Mouse (Mus musculus): ENCODE data around the gene Hc. TPM values are rescaled to one million over a fixed set of nuclear protein-coding genes. Genes with fewer than 3 reads are reported as not detected.

The Hc gene
- total and polyA plus RNA-seq, 3 experiments = 0.74 to 1.2 (median 0.91) TPM

DNA sequence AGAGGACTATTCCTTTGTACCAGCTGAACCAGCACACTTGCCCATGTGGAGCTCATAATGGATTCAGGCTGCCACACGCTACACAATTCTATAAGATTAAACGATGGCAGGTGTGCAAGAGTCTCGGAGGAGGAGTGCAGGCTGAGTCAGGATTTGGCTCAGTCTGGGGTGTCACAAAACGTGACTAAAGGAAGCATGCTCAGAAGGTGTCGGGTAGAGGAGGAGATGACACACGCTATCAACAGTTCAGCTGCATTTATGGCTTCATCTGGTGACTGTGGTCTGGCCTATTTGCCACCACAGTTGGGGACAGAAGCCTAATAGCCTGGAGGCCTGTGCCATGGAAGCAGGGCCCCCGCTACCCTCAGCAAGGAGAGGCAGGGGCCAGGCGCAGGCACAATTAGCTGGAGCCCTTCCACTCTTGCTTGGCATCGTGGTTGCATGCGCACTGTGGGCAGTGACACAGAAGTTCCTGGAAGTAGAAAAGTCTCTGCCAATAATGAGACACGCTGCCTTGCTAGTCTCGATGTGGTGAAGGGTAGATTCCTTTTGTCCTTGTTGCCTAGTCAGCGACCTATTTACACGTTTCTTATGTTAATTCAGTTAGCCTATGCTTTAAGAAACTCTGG lies 79.0 kb downstream of the Hc start:
- Histone ChIP-seq H3K4me3 (replicated peaks in 1 of 3; ENCODE audit: low read depth in 2 of 3, low read length in 2 of 3, poor library complexity in 1 of 3) (no peak overlapping the region), H3K9me3 (replicated peaks; ENCODE audit: low read length) (no peaks in the 10 kb centered on the region), H3K27me3 (replicated peaks) (no peaks in the 10 kb centered on the region), H3K36me3 (replicated peaks in 1 of 2; ENCODE audit: control insufficient read depth in 1 of 2, insufficient read depth in 1 of 2, low read length in 1 of 2) (no peaks in the 10 kb centered on the region), H3K79me2 (replicated peaks; ENCODE audit: control insufficient read depth, extremely low read depth, insufficient read depth, poor library complexity, severe bottlenecking) (no peaks in the 10 kb centered on the region), H3K4me2 (ENCODE audit: insufficient read depth, low read depth, poor library complexity, severe bottlenecking) (no peak overlapping the region), H3K4me1 (ENCODE audit: control insufficient read depth in 1 of 2, insufficient read depth in 2 of 2) (peaks cover 23 to 49% of the 10 kb centered on the region in 2 experiments), H3K27ac (ENCODE audit: insufficient read depth, low read depth) (no peak overlapping the region), H3K9ac (ENCODE audit: insufficient read depth, low read depth) (no peak overlapping the region)
- dilution Hi-C loops (cut with MboI; ENCODE audit: extremely low pct_ligation_motif_present, extremely low pct_unique_long_range_greater_than_20kb, low sequenced_read_pairs) (no loop called here), in situ Hi-C loops (cut with MboI; ENCODE audit: low pct_ligation_motif_present, low pct_unique_long_range_greater_than_20kb, low sequenced_read_pairs) (no loop called here)
- DNase-seq (ENCODE audit: extremely low read depth) = no peak
- TF ChIP-seq MEF2A (IDR thresholded peaks at IDR 0.05; ENCODE audit: borderline replicate concordance, low read depth, low read length) = no peak
- no peak for TF ChIP-seq ZNF384 (IDR thresholded peaks at IDR 0.05; ENCODE audit: low read depth, low read length)
- TF ChIP-seq CHD2 (IDR thresholded peaks at IDR 0.05; ENCODE audit: low read length) = no peak
- TF ChIP-seq EP300 (IDR thresholded peaks at IDR 0.05; ENCODE audit: low read length) = no peak
- TF ChIP-seq ZMIZ1 (IDR thresholded peaks at IDR 0.05; ENCODE audit: low read depth, low read length) = no peak
- no peak for TF ChIP-seq CHD1 (IDR thresholded peaks at IDR 0.05; ENCODE audit: low read depth, low read length)
- TF ChIP-seq SMC3 (IDR thresholded peaks at IDR 0.05; ENCODE audit: low read depth, low read length) = no peak
- TF ChIP-seq ZKSCAN1 (IDR thresholded peaks at IDR 0.05; ENCODE audit: borderline replicate concordance, low read depth, low read length) = no peak
- no peak for TF ChIP-seq POLR2A (IDR thresholded peaks at IDR 0.05; ENCODE audit: low read depth, low read length)
- TF ChIP-seq CTCF (conservative IDR thresholded peaks at IDR 0.05 in 1 of 2, IDR thresholded peaks at IDR 0.05 in 1 of 2; ENCODE audit: low read depth in 2 of 2, low read length in 2 of 2) = no peak

DNA sequence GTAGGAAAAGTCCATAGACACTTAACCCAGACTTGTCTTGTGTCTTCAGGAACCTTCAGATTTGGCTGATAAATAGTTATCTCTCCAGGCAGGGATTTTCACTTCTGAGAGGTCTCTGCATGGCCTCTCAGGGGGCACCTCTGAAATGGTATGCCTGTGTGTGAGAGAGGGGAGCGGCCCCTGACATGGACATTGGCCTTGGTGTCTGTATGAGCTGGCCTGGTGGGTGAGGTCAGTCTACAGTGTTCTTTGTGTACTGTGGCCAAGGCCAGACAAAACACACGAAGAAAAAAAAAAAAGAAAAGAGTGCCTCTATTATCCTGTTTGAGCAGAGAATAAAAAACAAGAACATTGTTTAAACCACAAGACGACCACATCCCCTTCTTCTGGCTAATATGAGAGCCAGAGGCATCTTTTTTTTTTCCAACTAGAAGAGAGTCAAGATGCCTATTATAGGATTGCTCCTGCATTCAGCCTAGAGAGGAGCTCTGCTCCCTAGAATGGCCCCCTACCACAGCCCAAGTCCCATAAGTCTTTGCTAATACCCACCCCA lies 81.7 kb downstream of the Hc start:
- Histone ChIP-seq H3K27me3 (replicated peaks) (no peaks in the 10 kb centered on the region), H3K4me3 (replicated peaks in 1 of 3; ENCODE audit: low read depth in 2 of 3, low read length in 2 of 3, poor library complexity in 1 of 3) (no peak overlapping the region), H3K9me3 (replicated peaks; ENCODE audit: low read length) (peaks cover 7% of the 10 kb centered on the region), H3K4me2 (ENCODE audit: insufficient read depth, low read depth, poor library complexity, severe bottlenecking) (no peak overlapping the region), H3K4me1 (ENCODE audit: control insufficient read depth in 1 of 2, insufficient read depth in 2 of 2) (peaks cover 25 to 67% of the 10 kb centered on the region in 2 experiments), H3K9ac (ENCODE audit: insufficient read depth, low read depth) (no peak overlapping the region), H3K79me2 (replicated peaks; ENCODE audit: control insufficient read depth, extremely low read depth, insufficient read depth, poor library complexity, severe bottlenecking) (no peaks in the 10 kb centered on the region), H3K27ac (ENCODE audit: insufficient read depth, low read depth) (no peak overlapping the region), H3K36me3 (replicated peaks in 1 of 2; ENCODE audit: control insufficient read depth in 1 of 2, insufficient read depth in 1 of 2, low read length in 1 of 2) (no peaks in the 10 kb centered on the region)
- dilution Hi-C loops (cut with MboI; ENCODE audit: extremely low pct_ligation_motif_present, extremely low pct_unique_long_range_greater_than_20kb, low sequenced_read_pairs) = no loop called here
- in situ Hi-C loops (cut with MboI; ENCODE audit: low pct_ligation_motif_present, low pct_unique_long_range_greater_than_20kb, low sequenced_read_pairs) = no loop called here
- no peak for DNase-seq (ENCODE audit: extremely low read depth)
- TF ChIP-seq MYC (IDR thresholded peaks at IDR 0.05; ENCODE audit: low read depth, low read length) = no peak
- peak; percentile 77 for TF ChIP-seq ZNF384 (IDR thresholded peaks at IDR 0.05; ENCODE audit: low read depth, low read length)

DNA sequence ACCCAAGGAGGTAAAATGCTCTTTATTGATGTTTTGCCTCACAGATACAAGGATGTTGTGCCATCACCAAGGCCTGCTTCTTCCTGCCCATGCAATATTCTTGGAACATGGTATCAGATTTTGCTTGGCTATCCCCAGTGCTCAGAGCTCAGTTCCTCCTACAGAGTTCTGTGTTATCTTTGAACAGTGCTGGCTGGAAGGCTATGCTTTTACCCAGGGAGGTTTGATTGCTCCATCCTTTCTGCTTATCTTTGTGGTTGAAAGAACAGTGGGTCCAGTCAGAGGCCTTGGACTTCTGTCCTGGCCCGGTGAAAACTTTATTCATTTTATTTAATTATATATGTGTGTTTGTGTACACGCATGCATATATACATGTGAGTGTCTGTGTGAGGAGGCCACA lies 83.0 kb downstream of the Hc start:
- Histone ChIP-seq H3K9me3 (replicated peaks; ENCODE audit: low read length) (peaks cover 7% of the 10 kb centered on the region), H3K36me3 (replicated peaks in 1 of 2; ENCODE audit: control insufficient read depth in 1 of 2, insufficient read depth in 1 of 2, low read length in 1 of 2) (no peaks in the 10 kb centered on the region), H3K4me2 (ENCODE audit: insufficient read depth, low read depth, poor library complexity, severe bottlenecking) (no peak overlapping the region), H3K4me1 (ENCODE audit: control insufficient read depth in 1 of 2, insufficient read depth in 2 of 2) (peaks cover 25 to 67% of the 10 kb centered on the region in 2 experiments), H3K4me3 (replicated peaks in 1 of 3; ENCODE audit: low read depth in 2 of 3, low read length in 2 of 3, poor library complexity in 1 of 3) (no peak overlapping the region), H3K9ac (ENCODE audit: insufficient read depth, low read depth) (no peak overlapping the region), H3K79me2 (replicated peaks; ENCODE audit: control insufficient read depth, extremely low read depth, insufficient read depth, poor library complexity, severe bottlenecking) (no peaks in the 10 kb centered on the region), H3K27ac (ENCODE audit: insufficient read depth, low read depth) (no peak overlapping the region; the same call in 1 of the 2 replicates), H3K27me3 (replicated peaks) (no peaks in the 10 kb centered on the region)
- dilution Hi-C loops (cut with MboI; ENCODE audit: extremely low pct_ligation_motif_present, extremely low pct_unique_long_range_greater_than_20kb, low sequenced_read_pairs) (no loop called here), in situ Hi-C loops (cut with MboI; ENCODE audit: low pct_ligation_motif_present, low pct_unique_long_range_greater_than_20kb, low sequenced_read_pairs) (no loop called here)
- no peak for DNase-seq (ENCODE audit: extremely low read depth)
- no peak for TF ChIP-seq HCFC1 (IDR thresholded peaks at IDR 0.05; ENCODE audit: low read depth, low read length)
- TF ChIP-seq PAX5 (IDR thresholded peaks at IDR 0.05; ENCODE audit: low read length) = no peak
- no peak for TF ChIP-seq ZMIZ1 (IDR thresholded peaks at IDR 0.05; ENCODE audit: low read depth, low read length)
- no peak for TF ChIP-seq MAFK (IDR thresholded peaks at IDR 0.05; ENCODE audit: insufficient replicate concordance, low read length)
- no peak for TF ChIP-seq E2F4 (IDR thresholded peaks at IDR 0.05; ENCODE audit: insufficient replicate concordance, low read depth, low read length)
- TF ChIP-seq MXI1 (IDR thresholded peaks at IDR 0.05; ENCODE audit: low read depth, low read length) = no peak
- TF ChIP-seq ELF1 (IDR thresholded peaks at IDR 0.05; ENCODE audit: low read depth, low read length) = no peak
- no peak for TF ChIP-seq USF2 (conservative IDR thresholded peaks at IDR 0.05; ENCODE audit: low read depth, low read length)
- no peak for TF ChIP-seq UBTF (IDR thresholded peaks at IDR 0.05; ENCODE audit: low read depth, low read length)
- TF ChIP-seq SIN3A (IDR thresholded peaks at IDR 0.05; ENCODE audit: low read length) = no peak
